Mouse (Mus musculus): Measurements from ENCODE around the gene Olfr209.

DNA sequence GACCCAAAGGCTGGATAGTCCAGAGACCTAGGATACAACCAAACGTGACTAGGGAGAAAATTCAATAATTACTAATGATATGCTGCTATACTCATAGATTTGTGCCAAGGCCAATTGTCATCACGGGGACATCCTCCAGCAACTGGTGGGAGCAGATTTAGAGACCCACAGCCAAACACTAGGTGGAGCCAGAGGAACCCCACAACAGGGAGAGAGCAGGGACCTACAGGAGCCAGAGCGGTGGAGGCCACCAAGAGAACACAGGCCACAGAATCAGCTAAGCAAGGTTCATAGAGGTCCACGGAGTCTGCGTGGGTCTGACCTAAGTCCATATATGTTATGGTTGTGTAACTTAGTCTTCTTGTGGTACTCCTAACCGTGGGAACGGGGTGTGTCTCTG, 37.3 kb upstream of the Olfr209 start:
- TF ChIP-seq POLR2A (IDR thresholded peaks at IDR 0.05; ENCODE audit: insufficient read depth, low read depth, low read length) (no peak), CTCF (IDR thresholded peaks at IDR 0.05; ENCODE audit: insufficient read depth, low read depth, low read length) (no peak)

Data from olfactory bulb, adult 2 months (tissue).